Mouse (Mus musculus) ES-Bruce4 (cell line): ENCODE data around the gene Rbfox3.

Experiments
- CTCF ChIP-seq: IDR thresholded peaks from one replicate; pipeline ENCODE4 v1.8.1; 2011; ENCODE audit warnings: low read depth, low read length
- POLR2A ChIP-seq: IDR thresholded peaks from one replicate; pipeline ENCODE4 v1.8.1; 2011; ENCODE audit warnings: low read length; ENCODE audit not compliant: insufficient read depth

GRCm38 (mm10) chr11:118813942-118814341 is 97.5 kb downstream of the Rbfox3 start:
- no peak for TF ChIP-seq CTCF
- TF ChIP-seq POLR2A: no peak
